16 mouse cellular contexts compared by ENCODE assay signal in genomic region chr7:115233850-115234436, GRCm38 (mm10).
DNase-seq lines count a peak whose midpoint lies in the region; ATAC-seq and TF ChIP-seq lines count a peak whose summit lies in the region.
"Had no signal": no experiment of that assay in that cellular context is flagged by ENCODE, and none has a peak within 500 bp of the region (broad histone marks: within the 10 kb centered on the region; RNA-seq: fewer than 3 reads in every experiment).

No protein-coding gene starts in this region.

- H3K4me2 ChIP-seq in heart, embryonic 15.5 days: no peak overlapping the region
- H3K4me2 ChIP-seq in midbrain, embryonic 13.5 days (replicated peaks): no peak overlapping the region
- H3K4me2 ChIP-seq: limb, embryonic 13.5 days had no signal

- no peaks in the 10 kb centered on the region for H3K27me3 ChIP-seq in heart, embryonic 15.5 days
- H3K27me3 ChIP-seq in heart, adult 2 months (ENCODE audit: control insufficient read depth, insufficient read depth, low read length): no peaks in the 10 kb centered on the region
- no peaks in the 10 kb centered on the region for H3K27me3 ChIP-seq in midbrain, embryonic 13.5 days
- H3K27me3 ChIP-seq in thymus, adult 2 months (ENCODE audit: control insufficient read depth, insufficient read depth, low read length): no peaks in the 10 kb centered on the region
- H3K27me3 ChIP-seq: limb, embryonic 13.5 days had no signal

- DNase-seq in heart, adult 2 months: no peak
- peak; percentile 7 for DNase-seq in lung, postnatal 10 days
- no peak for DNase-seq in lung, postnatal 25 days (ENCODE audit: low spot score)
- DNase-seq in embryo, embryonic 10.5 days (ENCODE audit: low spot score): peak; percentile 53
- DNase-seq in thymus, adult 2 months: no peak
- DNase-seq: adrenal gland, adult 8-10 months; cerebellum, adult 2 months; gastrocnemius, postnatal 25 days; kidney, adult 18-20 months; kidney, postnatal 14 days; liver, postnatal 0 days; right cerebral cortex, postnatal 25 days had no signal

- intact Hi-C loops in heart, adult 2 months (cut with DNase I): no loop called here

- no peak overlapping the region for H3K9ac ChIP-seq in heart, embryonic 15.5 days
- H3K9ac ChIP-seq in heart, adult 2 months (ENCODE audit: low read depth, low read length): no peak overlapping the region
- no peak overlapping the region for H3K9ac ChIP-seq in midbrain, embryonic 13.5 days (replicated peaks)
- H3K9ac ChIP-seq: limb, embryonic 13.5 days; liver, postnatal 0 days had no signal

- H3K4me1 ChIP-seq in heart, embryonic 15.5 days (replicated peaks): peaks cover 11% of the 10 kb centered on the region
- H3K4me1 ChIP-seq in heart, adult 2 months (ENCODE audit: control insufficient read depth, insufficient read depth, low read length): no peaks in the 10 kb centered on the region
- peaks cover 9% of the 10 kb centered on the region for H3K4me1 ChIP-seq in midbrain, embryonic 13.5 days (replicated peaks)
- no peaks in the 10 kb centered on the region for H3K4me1 ChIP-seq in thymus, adult 2 months (replicated peaks; ENCODE audit: control insufficient read depth, insufficient read depth, low read length)

- no peak; the same call in 1 of the 2 replicates for ATAC-seq in heart, embryonic 15.5 days (replicated peaks; ENCODE audit: insufficient number of reproducible peaks, insufficient read depth, low FRiP score, low read depth)
- ATAC-seq in midbrain, embryonic 13.5 days: peak; percentile 74
- ATAC-seq: hindbrain, postnatal 0 days; liver, postnatal 0 days had no signal

- 34% methylated on average over 10 of the region's 10 CpGs for WGBS in heart, embryonic 15.5 days
- WGBS in heart, adult 2 months: 50% methylated on average over 10 of the region's 10 CpGs
- WGBS in midbrain, embryonic 13.5 days: 20% methylated on average over 10 of the region's 10 CpGs
- 87% methylated on average over 10 of the region's 10 CpGs for WGBS in thymus, adult 2 months

- H3K4me3 ChIP-seq in heart, embryonic 15.5 days: no peak overlapping the region
- no peak overlapping the region for H3K4me3 ChIP-seq in heart, adult 2 months
- H3K4me3 ChIP-seq in midbrain, embryonic 13.5 days (replicated peaks): no peak overlapping the region
- no peak overlapping the region for H3K4me3 ChIP-seq in thymus, adult 2 months (ENCODE audit: control insufficient read depth, insufficient read depth, low read length)
- H3K4me3 ChIP-seq: limb, embryonic 13.5 days had no signal

- H3K79me2 ChIP-seq in heart, adult 2 months (replicated peaks; ENCODE audit: control insufficient read depth, insufficient read depth, low read length): no peaks in the 10 kb centered on the region

- TF ChIP-seq POLR2A in heart, adult 2 months (IDR thresholded peaks at IDR 0.05; ENCODE audit: insufficient read depth, low read depth, low read length): no peak
- TF ChIP-seq POLR2A in thymus, adult 2 months (IDR thresholded peaks at IDR 0.05; ENCODE audit: control insufficient read depth, extremely low read depth, insufficient read depth, low read length, poor library complexity): no peak

- no peak for TF ChIP-seq EP300 in heart, adult 2 months (IDR thresholded peaks at IDR 0.05; ENCODE audit: insufficient read depth, low read depth, low read length)

- no peak for TF ChIP-seq CTCF in heart, adult 2 months (IDR thresholded peaks at IDR 0.05)
- no peak for TF ChIP-seq CTCF in thymus, adult 2 months (IDR thresholded peaks at IDR 0.05; ENCODE audit: borderline replicate concordance, control insufficient read depth, extremely low read depth, insufficient read depth, low read length, poor library complexity)

- no peaks in the 10 kb centered on the region for H3K36me3 ChIP-seq in heart, embryonic 15.5 days
- H3K36me3 ChIP-seq in heart, adult 2 months (ENCODE audit: control insufficient read depth, insufficient read depth, low read length): no peaks in the 10 kb centered on the region
- no peaks in the 10 kb centered on the region for H3K36me3 ChIP-seq in midbrain, embryonic 13.5 days
- H3K36me3 ChIP-seq in thymus, adult 2 months (ENCODE audit: control insufficient read depth, insufficient read depth, low read length): no peaks in the 10 kb centered on the region
- H3K36me3 ChIP-seq: limb, embryonic 13.5 days had no signal

- no peaks in the 10 kb centered on the region for H3K9me3 ChIP-seq in heart, embryonic 15.5 days (replicated peaks)
- no peaks in the 10 kb centered on the region for H3K9me3 ChIP-seq in midbrain, embryonic 13.5 days
- H3K9me3 ChIP-seq: limb, embryonic 13.5 days had no signal

- peak overlapping the region; percentile 47 for H3K27ac ChIP-seq in heart, embryonic 15.5 days
- H3K27ac ChIP-seq in heart, adult 2 months: no peak overlapping the region
- H3K27ac ChIP-seq in midbrain, embryonic 13.5 days: peak overlapping the region; percentile 21; the same call in 1 of the 2 replicates
- H3K27ac ChIP-seq in thymus, adult 2 months (ENCODE audit: control insufficient read depth, insufficient read depth, low read length): no peak overlapping the region
- H3K27ac ChIP-seq: hindbrain, postnatal 0 days; limb, embryonic 13.5 days had no signal

Comparison
In these comparisons a context has a peak if more than half of its experiments do, and no peak if none do; other contexts are left out.
1. H3K27ac ChIP-seq: peak in heart, embryonic 15.5 days (single experiment) and midbrain, embryonic 13.5 days (single experiment); none in heart, adult 2 months (single experiment) and thymus, adult 2 months (single experiment).
2. DNase-seq: peak in lung, postnatal 10 days (single experiment) and embryo, embryonic 10.5 days (single experiment); none in heart, adult 2 months (0 of 2), lung, postnatal 25 days (single experiment) and thymus, adult 2 months (single experiment).